Mouse (Mus musculus) cerebellum, adult 9-11 months (tissue): ENCODE data around the gene Mbd6.
"Not testable (repeated sequence)": the region's sequence is repeated elsewhere in the genome, so short reads cannot be mapped to it uniquely, and the experiment has no call there.

Source experiments
- DNase-seq: peaks from one replicate; pipeline ENCODE4 v3.0.0; 2022

Gene Mbd6

DNA sequence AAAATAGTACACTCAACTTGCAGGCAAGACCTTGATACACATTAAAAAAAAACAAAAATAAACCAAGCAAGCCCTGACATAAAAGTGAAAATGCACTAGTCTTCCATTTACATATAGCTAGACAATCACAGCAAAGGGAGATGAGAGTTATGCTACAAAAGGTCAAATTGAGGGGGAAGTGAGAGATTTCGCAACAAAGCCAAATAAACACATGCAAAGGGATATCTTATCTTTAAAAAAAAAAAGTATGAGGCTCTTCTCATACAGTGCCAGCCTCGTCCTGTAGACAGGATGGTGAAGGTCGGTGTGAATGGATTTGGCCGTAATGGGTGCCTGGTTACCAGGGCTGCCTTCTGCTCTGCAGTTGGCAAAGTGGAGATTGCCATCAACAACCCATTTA is 24.0 kb upstream of the Mbd6 start:
- DNase-seq = no peak

DNA sequence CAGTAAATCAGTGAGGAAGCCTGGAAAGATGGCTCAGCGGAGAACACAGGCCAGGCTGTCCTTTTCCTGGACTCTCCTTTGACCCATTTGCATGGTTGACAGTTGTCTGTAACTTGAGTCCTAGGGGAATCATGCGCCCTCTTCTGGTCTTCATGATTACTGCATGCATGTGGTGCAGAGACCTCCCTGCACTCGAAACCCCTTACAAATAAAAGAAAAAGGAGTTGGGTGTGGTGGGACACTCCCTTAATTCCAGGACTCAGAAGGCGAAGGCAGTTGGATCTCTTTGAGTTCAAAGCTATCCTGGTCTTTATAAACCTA is 23.5 kb upstream of the Mbd6 start:
- peak; percentile 84 for DNase-seq

DNA sequence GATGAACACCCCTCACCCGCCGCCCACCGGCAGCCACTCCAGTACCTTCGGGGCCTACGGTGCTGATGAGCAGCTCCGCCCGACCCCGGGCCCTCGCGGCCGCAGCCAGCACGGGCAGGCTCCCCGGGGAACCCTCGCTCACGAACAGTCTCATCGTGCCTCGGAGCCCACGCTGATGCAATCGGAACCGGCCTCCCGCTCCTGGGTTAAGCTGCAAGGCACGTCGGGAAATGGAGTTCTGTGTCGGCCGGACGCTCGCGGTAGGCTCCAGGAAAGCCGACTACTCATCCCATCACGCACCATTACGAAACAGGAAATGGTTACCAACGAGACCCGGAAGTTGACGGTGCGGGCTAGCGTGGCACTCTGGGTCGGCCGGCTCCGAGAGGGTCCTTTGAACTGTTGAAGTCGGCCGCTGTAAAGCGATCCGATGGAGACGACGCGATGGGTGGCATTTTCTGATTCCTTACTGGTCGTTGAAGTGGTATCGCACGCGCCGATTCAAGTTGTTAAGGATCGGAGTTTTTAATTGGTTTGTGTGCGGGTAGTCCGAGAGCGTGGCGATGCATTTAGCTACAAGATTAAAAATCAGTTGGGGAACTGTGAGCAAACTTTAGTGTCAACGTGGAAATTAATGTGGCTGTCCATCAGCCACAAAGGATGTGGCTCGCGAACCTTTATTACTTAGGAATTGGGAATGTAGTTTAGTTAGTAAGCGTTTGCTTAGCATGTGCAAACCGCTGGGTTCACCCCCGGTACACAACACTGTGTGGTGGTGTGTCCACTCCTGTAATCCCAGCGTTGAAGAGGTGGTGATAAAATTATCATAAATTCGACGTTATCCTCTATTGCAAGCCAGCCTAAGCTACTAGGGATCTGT is 22.9 kb upstream of the Mbd6 start, which contains the start of gene Mars:
Mars (minus strand) TSS at position 311 of the 880 bp plus-strand sequence.
- DNase-seq = peak; percentile 94

DNA sequence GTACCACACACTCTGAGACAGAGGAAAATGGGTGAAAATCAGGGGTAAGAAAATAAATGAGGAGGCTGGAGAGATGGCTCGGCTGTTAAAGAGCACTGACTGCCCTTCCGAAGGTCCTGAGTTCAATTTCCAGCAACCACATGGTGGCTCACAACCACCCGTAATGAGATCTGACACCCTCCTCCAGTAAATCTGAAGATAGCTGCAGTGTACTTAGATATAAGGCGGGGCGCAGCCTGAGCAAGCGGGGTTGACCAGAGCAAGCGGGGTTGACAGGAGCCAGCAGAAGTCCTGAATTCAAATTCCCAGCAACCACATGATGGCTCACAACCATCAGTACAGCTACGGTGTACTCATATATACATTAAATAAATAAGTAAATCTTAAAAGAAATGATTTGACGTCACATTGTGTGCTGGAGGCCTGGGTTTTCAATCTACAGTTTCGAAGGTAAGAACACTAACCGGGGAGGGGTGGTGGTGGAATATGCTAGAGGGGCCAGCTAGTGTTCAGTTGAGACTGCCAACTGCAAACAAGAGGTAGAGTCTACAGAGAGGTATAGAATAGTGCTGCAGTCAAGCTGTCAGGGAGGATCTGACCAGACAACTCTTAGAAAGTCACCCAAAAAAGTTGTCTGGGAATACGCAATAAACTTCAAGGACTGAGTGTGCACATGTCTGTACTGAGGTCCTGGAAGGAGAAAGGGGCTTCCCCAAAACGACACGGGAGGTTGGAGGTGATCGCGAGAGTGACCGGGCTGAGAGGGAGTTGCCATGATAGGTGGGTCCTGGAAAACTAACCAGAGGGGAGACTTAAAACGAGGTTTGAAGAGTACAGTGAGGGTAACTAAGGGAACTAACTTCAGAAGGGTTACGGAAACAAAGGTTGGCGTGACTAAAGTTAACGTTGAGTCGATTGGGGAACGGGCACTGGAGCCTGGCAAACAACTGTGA is 22.0 kb upstream of the Mbd6 start:
- DNase-seq = peak; percentile 54

DNA sequence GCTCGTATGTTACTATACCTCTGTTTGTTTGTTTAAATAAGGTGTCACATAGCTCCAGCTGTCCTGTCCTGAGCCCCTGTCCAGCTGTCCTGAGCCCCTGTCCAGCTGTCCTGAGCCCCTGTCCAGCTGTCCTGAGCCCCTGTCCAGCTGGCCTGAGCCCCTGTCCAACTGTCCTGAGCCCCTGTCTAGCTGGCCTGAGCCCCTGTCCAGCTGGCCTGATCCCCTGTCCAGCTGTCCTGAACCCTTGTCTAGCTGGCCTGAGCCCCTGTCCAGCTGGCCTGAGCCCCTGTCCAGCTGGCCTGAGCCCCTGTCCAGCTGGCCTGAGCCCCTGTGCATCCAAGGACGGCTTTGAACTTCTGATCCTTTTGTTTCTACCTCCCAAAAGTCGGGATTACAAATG is 20.3 kb upstream of the Mbd6 start:
- not testable (repeated sequence) for DNase-seq

DNA sequence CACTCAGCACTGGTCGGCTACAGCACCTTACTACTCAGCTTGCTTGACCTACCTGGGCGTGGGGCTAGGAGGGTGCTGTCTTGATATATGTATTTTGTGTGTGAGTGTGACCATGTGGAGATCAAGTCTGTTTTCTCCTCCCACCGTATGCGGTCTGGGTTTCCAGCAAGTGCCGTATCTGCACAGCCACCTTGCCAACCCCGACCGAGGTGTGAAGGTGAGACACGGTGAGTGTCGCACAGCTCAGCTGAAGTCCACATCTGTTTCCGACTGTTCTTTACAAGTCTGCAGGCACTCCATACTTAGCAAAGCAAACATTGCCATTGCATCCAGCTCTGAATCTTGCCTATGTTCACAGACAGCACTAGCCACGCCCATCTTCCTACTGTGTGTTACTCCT is 14.3 kb upstream of the Mbd6 start:
- no peak for DNase-seq

DNA sequence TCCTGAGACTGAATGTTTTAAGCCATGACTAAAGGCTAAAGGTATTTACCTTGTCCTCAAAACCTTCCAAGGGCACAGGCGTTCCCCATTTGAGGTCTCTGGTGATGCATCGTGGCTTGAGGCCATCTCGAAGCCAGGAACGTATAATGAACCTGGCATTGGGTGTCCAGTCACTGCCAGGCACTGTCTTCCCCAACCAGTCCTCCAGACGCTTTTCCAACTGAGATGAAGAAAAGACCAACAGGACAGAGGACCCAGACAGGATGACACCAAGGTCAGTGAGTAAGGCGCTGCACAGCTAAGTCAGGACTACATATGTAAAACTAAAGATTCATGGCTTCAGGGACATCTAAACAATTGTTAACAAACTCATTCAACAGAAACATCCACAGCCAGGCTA is 11.5 kb upstream of the Mbd6 start:
- no peak for DNase-seq

DNA sequence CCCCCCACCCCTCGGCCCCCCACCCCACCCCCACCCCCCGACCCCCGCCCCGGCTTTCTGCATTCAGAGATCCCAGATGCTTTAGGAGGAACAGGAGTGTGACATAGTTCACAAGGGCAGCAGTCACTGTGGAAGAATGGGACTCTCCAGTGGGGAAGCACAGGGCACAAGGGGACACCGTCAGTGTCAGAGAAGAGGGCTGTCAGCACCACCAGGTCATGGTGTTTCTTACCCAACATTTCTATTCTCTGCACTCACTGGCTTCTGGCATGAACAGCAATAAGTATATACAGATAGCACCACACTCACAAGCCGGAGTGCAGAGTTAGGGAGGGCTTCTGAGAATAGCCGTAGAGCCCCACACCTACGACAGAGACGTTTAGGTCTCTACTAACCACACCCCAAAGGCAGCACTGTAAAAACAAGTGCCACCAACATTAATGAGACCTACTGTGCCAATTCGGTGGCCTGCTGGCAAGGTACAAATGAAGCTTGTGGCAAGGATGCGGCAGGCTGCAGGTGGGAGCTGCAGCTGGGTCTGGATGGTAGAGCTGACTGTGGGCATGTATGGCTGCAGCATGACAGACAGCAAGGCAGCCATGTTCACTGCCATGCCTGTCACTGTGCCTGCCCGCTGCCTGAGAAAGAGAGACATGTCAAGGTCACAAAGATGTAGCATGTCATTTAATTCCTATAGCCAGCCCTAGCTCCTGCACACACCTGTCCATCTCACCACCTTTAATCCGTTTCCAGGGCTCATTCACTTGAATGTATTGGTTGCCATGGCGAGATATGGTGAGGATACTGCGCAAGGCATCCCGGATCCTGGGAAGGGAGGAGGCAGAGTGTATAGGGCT is 8.4 kb upstream of the Mbd6 start:
- DNase-seq = no peak

DNA sequence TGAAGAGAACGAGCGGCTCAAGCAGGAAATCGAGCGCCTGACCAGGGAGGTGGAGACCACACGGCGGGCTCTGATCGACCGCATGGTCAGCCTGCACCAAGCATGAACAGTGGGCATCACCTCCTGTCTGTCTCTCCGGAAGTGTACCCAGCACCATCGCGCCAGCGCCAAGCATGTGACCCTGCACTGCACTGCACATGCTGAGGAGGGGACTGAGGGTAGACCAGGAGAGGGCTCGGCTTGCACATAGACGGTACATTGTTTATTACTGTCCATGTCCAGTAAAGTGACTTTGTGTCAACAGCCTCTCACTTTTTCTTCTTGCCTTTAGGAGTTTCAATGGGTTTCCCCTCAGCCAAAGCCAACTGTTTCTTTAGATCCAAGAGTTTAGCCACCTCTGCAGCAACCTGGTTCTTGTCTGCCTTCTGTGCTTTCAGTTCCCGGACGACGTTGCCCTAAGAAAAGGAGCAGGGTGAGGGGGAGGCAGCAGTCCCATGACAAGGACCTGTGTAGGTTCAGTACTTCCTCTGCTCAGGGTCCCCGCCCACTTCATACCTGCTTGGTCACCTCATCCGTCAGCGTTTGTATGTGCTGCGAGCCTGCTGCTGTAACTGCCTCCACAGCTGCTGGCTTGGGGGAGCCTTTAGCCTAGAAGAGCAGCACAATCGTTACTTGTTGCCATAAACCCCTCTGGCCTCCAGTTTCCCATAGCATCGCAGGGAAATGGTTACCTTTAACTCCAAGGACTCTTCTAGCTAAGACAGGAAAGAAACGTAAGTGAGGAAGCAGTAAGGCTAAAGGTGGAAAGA is 7.4 kb upstream of the Mbd6 start:
- no peak for DNase-seq

DNA sequence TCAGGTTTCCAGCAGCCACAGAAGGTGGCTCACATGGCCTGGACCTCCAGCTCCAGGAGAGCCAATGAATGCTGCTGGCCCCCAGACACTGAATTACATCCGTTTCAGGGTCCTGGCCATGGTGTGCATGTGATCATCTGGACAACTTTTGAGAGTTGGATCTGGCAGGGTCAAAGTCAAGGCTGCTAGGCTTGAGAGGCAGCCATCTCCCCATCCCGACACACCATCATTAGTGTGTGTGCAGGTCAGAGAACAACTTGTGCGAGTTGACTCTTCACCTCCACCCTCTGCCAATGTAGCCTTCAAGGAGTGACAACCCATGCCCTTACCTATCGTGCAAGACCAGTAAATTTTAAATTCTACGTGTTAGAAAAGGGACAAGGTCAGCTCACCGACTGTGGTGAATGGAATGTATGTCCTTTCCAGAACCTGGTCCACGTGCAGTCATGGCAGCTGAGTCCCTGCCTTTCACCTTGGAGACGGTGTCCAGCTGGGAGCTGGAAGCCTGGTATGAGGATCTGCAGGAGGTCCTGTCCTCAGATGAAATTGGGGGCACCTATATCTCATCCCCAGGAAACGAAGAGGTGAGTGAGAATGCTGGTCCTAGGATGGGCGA is 6.2 kb upstream of the Mbd6 start:
- DNase-seq = no peak

DNA sequence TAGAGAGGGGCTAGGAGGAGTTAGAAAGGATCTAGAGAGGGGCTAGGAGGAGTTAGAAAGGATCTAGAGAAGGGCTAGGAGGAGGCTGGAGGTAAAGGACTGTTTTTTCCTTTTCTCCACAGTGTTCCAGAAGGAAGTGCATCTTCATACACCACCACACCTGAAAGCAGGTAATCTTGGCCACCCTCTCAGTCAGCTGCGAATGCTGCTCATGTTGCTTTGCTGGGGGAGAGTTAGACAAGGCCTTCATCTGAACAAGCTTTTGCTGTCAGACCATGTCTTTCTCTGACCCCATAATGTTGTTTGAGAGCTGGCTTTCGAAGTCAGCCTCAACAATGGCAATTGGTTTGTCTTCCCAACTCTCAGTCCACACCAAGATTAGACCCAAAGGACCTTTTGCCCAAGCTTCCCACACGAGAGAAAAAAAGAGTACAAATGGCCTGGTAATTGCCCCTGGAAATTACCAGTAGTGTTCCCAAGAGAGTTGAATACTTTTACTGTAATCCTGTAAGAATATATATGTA is 4.8 kb upstream of the Mbd6 start:
- no peak for DNase-seq

DNA sequence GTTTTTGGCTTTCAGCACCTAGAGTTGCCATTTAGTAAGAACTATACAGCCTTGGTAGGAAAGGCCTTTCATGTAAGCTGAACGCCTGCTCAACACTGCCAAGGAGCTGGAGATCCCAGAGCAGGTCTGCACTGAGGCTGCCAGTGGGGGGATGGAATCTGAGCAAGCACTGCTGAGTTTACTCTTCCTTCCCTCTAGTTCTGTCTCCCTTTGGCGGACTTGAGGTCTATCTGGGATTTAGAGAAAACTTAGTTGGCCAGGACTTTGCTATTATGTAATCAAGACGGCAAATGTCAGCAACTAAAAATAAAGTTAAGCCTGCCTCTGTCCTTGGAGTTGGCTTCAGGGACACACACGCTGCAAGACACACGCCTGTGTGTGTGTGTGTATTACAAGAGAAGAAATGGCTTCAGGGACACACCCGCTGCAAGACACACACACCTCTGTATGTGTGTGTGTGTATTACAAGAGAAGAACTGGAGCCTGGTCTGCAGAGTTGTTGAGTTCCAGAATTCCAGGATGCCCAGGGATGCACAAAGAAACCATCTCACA is 4.2 kb upstream of the Mbd6 start:
- no peak for DNase-seq

DNA sequence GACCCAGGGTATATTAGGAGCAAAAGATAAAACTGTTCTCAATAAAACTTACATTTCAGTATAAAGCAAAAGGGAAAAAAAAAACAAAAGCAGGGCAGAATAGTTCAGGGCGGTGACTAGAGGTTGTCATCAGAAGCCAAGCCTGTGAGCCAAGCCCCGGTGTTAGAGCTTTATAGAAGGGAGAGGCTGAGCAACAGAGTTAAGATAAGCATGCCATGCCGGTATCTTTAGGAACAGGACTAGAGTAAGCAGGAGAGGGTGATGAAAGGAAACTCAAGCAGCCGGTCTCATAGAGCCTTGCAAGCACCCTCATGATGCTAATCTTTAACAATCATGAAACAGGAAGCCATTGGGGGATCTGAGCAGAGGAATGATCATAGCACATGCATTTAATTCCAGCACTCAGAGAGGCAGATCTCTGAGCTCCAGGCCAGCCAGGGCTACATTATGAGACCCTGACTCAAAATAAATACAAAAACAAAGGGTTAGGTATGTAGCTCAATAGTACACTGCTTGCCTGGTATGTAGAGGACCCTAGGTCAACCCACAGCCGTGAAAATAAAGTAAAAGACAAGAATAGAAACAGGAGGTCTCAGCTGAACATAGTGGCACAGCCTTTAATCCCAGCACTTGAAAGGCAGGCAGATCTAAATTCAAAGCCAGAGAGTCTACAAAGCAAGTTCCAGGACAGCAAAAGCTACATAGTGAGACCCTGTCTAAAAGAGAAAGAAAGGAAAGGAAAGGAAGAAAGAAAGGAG is 3.2 kb upstream of the Mbd6 start:
- no peak for DNase-seq

DNA sequence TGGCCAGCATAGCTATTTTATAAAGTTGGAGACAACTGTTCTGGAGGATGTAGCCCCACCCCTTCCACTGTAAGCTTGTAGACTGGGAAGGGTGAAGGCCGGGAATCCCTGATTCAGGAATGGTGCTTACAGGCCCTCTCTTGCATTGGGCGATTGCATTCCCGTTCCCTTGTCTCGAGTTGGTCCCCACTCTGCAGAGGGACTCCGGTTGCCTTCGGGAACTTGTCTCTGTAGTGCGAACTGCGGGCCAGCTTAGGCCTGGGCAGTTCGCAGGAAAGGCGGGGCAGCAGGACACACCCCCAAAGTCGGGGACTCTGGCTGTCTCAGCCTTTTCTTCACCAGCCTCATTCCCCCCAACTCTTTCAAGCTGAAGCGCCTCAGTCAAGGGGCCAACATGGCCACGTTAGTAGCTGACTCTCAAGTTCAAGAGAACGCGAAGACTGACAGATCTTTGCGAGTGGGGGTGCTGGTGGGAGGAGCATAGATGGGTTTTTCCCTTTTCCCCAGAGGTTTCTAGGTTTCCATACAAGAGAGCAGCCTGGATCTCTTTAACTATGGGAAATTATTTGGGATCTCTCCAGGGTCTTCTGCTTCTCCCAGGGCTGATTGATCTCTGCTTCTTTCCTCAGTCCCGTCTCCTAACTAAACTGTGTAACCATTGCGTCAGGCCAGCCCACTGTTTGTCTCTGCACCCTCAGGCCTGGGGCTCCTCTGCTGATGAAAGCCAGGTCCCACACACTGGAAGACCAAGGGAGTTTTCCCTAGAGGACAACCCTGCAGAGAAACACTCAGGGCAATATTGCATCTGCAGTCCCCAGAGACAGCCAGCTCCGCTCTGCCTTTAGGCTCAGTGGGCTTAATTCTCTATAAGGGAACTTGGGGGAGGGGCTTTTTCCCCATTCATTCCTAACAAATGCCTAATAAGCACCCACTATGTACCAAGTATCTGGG is 2.4 kb upstream of the Mbd6 start:
- DNase-seq = no peak

DNA sequence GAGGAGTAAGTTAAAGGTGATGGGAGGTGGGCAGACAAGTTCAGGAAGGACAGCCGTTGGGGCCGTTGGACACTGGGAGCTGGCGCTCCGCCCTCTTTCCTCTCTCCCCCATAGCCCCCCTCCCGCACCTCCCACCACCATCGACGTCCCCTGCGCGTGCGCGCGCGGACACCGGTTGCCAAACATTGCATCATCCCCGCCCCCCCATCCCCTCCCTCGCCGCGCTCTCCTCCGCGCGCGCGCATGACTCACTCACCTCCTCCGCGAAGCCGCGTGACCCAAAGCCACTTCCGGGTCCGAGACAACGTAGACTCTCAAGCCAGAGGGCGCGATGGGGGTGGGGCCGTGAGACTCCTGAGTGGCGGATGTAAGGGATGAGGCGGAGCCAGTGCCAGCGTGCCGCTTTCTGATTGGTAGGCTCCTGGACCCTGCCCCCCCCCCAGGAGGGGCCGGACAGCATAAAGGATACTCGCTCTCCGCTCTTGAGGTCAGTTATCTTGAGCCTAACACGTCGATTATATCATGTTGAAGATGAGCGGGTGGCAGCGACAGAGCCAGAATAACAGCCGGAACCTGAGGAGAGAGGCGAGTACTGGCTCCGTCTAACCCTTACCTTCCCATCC is 1.6 kb upstream of the Mbd6 start:
- peak; percentile 100 for DNase-seq

DNA sequence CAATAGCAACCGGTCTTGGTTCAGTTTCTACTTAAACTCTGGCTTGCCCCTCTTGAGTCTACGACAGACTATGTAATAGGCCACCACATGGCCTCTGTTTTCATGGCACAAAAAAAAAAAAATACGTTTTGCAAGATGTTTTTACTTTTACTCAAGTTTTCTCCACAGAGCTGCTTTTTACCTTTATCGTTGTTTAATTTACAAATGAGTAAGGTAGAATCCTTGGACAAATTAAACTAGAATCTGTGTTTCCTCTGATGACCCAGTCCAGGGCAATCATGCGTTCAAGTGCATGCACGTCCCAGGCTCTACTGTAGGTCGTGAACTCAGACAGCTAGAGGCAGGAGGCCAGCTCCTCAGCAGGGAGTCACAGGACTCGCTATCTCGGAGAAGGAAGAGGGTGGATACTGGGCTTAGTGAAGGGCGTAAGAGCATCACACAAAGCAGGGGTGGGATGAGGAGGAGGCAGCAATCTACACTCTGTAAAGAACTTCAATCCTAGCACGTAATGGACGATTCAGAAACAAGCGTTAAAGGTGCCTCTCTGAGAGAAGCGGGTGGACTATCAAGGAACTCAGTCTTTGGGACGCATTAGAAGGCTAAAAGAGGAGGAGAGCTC is 864 bp upstream of the Mbd6 start:
- DNase-seq = peak; percentile 90

DNA sequence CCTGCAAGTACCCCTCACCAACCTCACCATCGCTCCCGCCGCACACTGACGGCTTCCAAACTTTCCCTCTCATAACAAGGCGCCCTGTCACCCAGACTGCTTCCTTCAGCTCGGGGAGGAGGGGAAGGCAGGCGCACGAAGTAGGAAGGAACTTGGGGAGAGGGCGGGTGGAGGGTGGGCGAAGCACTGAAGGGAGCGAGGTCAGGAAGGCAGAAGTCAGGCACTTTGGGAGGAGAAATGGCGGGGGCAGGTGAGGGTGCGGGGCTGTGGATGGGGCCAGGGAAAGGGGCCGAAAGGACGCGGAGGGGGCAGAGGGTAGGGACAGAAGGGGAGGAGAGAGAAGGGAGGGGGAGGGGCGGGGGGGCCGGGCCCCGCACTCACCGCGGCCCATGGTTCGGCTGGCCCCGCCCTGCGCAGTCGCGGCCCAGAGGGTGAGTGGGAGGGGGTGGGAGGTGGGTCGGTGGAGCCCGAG is 454 bp downstream of the Mbd6 start:
- no peak for DNase-seq

DNA sequence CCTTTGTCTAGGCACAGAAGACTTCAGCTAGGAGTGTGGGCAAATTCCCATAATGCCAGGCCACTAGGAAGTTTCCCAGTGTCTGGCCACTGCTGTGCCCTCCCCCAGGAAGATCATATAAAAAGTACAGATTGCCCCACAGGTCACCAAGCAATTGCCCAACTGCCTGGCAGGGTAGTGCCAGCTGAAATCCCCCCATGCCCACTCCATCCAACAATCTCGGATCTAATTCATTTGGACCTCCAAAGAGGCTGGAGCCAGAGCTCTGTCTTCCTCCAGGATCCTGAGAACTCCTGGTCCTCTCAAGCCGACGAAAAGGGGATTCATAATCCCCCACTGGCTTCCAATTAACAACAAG is 903 bp downstream of the Mbd6 start:
- DNase-seq = no peak
